Mouse (Mus musculus) neural tube, embryonic 11.5 days (tissue): ENCODE measurements at regions not wholly inside any gene's neighbourhood (a gene's known extent, or its start where the extent isn't known, plus 50 kb on each side); places are given as distances from the start of the nearest gene placed in this dataset.
A peak's percentile ranks its signal among the peaks of the same experiment; 100 is the strongest.

Source experiments
- ATAC-seq: fragments of 200-750 bp; cut with Nextera tagmentation; 2 replicates; pipeline ENCODE4 v1.8.0; 2017; ENCODE audit warnings: moderate number of reproducible peaks, mild to moderate bottlenecking, moderate TSS enrichment, moderate library complexity; ENCODE audit not compliant: insufficient read depth, low FRiP score, low TSS enrichment
- DNase-seq: peaks from one replicate; pipeline ENCODE4 v3.0.0-alpha.2; 2015; ENCODE audit warnings: low spot score
- H3K27ac ChIP-seq: fragments of 300-500 bp; sonication (generic); 2 replicates; pipeline ENCODE4 v1.5.1; 2014; ENCODE audit warnings: low read depth, mild to moderate bottlenecking, low read length
- H3K27me3 ChIP-seq: fragments of 300-500 bp; sonication (generic); 2 replicates; pipeline ENCODE4 v1.6.1; 2014; ENCODE audit warnings: mild to moderate bottlenecking, low read length, mixed read lengths; ENCODE audit not compliant: control insufficient read depth, insufficient read depth
- H3K36me3 ChIP-seq: fragments of 300-500 bp; sonication (generic); 2 replicates; pipeline ENCODE4 v1.6.1; 2014; ENCODE audit warnings: mild to moderate bottlenecking, low read length, moderate library complexity, mixed read lengths; ENCODE audit not compliant: control insufficient read depth, insufficient read depth
- H3K4me1 ChIP-seq: fragments of 300-500 bp; sonication (generic); 2 replicates; pipeline ENCODE4 v1.6.1; 2014; ENCODE audit warnings: low read length, mixed read lengths; ENCODE audit not compliant: control insufficient read depth, insufficient read depth
- H3K4me2 ChIP-seq: fragments of 300-500 bp; sonication (generic); 2 replicates; pipeline ENCODE4 v1.6.1; 2014; ENCODE audit warnings: low read depth, mild to moderate bottlenecking, moderate library complexity
- H3K4me3 ChIP-seq: fragments of 300-500 bp; sonication (generic); 2 replicates; pipeline ENCODE4 v1.5.1; 2014; ENCODE audit warnings: low read depth, low read length
- H3K9ac ChIP-seq: fragments of 300-500 bp; sonication (generic); 2 replicates; pipeline ENCODE4 v1.6.1; 2014; ENCODE audit warnings: mild to moderate bottlenecking, low read length
- H3K9me3 ChIP-seq: fragments of 300-500 bp; sonication (generic); 2 replicates; pipeline ENCODE4 v1.6.1; 2016; ENCODE audit warnings: low read length; ENCODE audit not compliant: control insufficient read depth
- WGBS: fragments of 180-500 bp; shearing (Covaris S2); extraction: QIAGEN DNeasy Blood & Tissue Kit; methylation state at CpG from one replicate; pipeline ENCODE4 v1.1.7; 2014; 5-methylcytosine and 5-hydroxymethylcytosine counted together

DNA sequence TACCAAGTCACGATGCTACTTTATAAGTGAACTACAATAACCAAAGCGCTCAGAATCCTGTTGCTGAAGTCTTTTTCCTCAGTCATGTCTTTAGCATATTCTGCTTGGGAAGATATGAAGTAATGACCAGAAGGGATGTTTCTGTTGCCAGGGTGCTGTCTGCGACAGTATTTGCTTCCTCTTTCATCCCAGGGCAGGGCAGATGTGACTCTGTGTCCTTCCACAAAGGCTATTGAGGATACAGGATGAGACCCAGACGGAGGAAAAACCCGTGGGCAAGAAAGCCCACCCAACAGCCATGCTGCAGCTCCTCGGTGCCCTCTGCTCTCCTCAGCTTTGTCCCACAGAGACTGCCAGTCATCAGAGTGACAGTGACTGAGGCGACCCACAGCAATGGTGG is 148.6 kb upstream of the Rpl34 start:
- Histone ChIP-seq H3K36me3 (no peaks in the 10 kb centered on the region), H3K4me1 (no peaks in the 10 kb centered on the region), H3K4me2 (no peak overlapping the region), H3K4me3 (no peak overlapping the region), H3K9ac (no peak overlapping the region), H3K27me3 (no peaks in the 10 kb centered on the region), H3K9me3 (no peaks in the 10 kb centered on the region), H3K27ac (no peak overlapping the region)
- 93% methylated on average over 7 of the region's 7 CpGs for WGBS
- ATAC-seq (no peak), DNase-seq (no peak)

DNA sequence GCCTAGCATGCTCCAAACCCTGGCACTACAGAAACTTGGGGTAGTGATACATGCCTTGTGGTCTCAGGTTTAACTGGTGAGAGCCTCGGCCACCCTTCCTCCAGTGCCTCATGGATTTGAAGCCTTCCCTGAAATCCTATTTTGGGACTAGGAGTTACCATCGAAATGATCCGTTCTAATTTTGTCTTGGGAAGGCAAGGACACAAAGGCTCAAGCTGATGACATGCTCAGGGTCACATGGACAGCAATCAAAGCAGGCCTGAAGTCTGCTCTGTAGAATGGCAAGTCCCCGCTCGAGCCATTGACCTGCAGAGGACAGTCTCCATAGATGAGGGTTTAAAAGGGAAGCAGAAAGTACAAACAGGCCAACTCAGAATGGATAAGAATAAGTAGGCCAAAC is 147.8 kb upstream of the Rpl34 start:
- no peaks in the 10 kb centered on the region for H3K9me3 ChIP-seq
- H3K4me3 ChIP-seq: no peak overlapping the region
- H3K27me3 ChIP-seq: no peaks in the 10 kb centered on the region
- H3K27ac ChIP-seq: no peak overlapping the region
- WGBS: 93% methylated on average over 5 of the region's 5 CpGs
- no peaks in the 10 kb centered on the region for H3K36me3 ChIP-seq
- no peak for DNase-seq
- ATAC-seq: no peak
- no peaks in the 10 kb centered on the region for H3K4me1 ChIP-seq
- no peak overlapping the region for H3K9ac ChIP-seq
- H3K4me2 ChIP-seq: no peak overlapping the region

DNA sequence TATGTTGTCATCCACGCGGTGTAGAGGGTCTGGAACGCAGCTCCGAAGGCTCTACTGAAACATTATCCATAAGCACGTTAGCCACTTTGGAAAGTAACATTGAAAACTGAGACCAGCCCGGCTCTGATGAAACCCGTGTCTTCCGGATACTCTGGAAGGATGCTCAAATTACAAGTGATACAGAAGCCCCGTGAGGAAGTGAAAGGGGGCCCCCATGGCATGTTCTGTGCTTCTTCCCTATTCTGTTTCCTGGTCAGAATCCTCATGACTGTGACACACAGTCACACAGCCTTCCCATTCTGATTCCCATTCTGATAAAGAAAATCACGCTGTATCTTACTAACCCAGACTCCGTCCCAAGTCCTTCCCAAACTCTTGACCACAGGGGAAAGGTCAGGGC is 143.5 kb upstream of the Rpl34 start:
- ATAC-seq (no peak), DNase-seq (no peak)
- Histone ChIP-seq H3K9me3 (no peaks in the 10 kb centered on the region), H3K4me2 (no peak overlapping the region), H3K4me3 (no peak overlapping the region), H3K27ac (no peak overlapping the region), H3K4me1 (no peaks in the 10 kb centered on the region), H3K27me3 (no peaks in the 10 kb centered on the region), H3K9ac (no peak overlapping the region), H3K36me3 (no peaks in the 10 kb centered on the region)
- 84% methylated on average over 11 of the region's 11 CpGs for WGBS

DNA sequence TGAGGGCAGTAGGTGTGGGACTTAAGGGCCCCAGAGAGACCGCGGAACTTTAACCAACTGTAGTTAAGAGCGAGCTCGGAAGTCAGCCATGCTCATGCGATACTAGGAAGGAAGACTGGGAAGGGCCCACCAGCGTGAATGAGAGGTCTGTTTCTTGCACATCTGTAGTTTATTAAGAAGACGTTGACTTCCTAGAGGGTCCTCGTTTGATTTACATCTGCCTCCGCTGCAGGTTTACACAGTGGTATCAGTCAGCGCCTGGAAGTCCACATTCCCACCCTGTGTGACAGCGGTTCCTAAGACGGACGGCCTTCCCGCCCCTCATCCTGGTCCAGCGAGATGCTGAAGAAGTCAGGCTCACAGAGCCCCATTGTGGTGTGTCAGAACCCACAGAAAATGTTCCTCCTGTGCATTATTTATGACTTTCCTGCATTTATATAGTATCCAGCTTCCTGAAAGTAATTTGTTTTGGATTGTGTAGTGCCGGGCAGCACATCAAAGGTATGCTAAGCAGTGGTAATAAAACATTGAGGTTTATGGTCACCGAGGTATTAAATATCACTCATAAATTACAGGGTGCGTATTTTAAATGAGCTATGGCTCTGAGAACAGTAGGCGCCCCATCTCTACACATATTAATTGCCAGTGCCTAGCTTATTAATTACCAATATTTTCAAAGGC is 136.9 kb upstream of the Rpl34 start:
- DNase-seq: peak; percentile 44

DNA sequence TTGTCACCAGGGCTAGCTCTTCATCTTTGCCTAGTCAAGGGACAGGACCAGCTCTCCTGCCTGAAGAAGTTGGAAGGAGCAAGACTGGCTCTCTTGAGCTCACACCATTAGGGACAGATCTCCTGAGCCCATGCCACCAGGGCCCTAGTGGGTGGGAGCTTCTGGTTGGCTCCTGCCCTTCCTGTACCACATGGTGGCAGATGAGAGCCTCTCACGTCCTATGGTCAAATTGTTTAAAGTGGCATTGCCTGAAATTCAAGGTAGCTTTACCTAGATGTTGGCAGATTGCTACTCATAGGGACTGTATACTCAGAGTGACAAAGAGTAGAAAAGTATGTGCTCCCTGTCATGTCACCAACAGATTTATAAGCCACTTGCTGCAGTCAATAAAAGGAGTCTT is 134.6 kb upstream of the Rpl34 start:
- Histone ChIP-seq H3K9ac (no peak overlapping the region), H3K27ac (no peak overlapping the region), H3K36me3 (no peaks in the 10 kb centered on the region), H3K9me3 (no peaks in the 10 kb centered on the region), H3K4me3 (no peak overlapping the region), H3K4me1 (no peaks in the 10 kb centered on the region; the same call in 1 of the 2 replicates), H3K27me3 (no peaks in the 10 kb centered on the region), H3K4me2 (no peak overlapping the region)
- DNase-seq (no peak), ATAC-seq (no peak)
- WGBS: 82% methylated on average over 1 of the region's 1 CpGs

More for the DNA sequence above, 136.9 kb upstream of the Rpl34 start:
- no peak overlapping the region for H3K9ac ChIP-seq
- H3K4me2 ChIP-seq: no peak overlapping the region
- H3K4me3 ChIP-seq: no peak overlapping the region
- 0 out of 2 replicates have a peak, but pooled peaks have one; percentile 45 for ATAC-seq
- no peaks in the 10 kb centered on the region for H3K36me3 ChIP-seq
- no peaks in the 10 kb centered on the region for H3K9me3 ChIP-seq
- H3K4me1 ChIP-seq: no peaks in the 10 kb centered on the region; the same call in 1 of the 2 replicates
- 40% methylated on average over 19 of the region's 19 CpGs for WGBS
- no peaks in the 10 kb centered on the region for H3K27me3 ChIP-seq
- no peak overlapping the region for H3K27ac ChIP-seq

DNA sequence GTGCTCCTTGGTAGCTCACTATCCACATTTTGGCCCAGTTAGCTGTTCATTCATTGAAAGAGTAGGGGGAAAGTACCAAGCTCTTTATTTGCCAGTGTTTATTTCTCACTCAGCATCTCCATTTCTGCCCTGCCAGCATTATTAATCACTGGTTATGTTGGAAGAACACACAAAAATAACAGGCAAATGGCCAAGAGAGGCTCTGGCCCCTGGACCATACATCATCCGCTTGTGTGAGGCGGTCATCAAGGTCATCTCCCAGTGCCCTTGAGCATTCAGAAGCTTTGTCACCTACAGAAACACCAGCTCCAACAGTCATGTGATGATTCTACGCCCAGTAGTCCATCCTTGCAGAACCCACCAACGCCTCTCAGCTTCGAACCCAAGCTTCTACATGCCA is 133.2 kb upstream of the Rpl34 start:
- WGBS: 96% methylated on average over 5 of the region's 5 CpGs
- Histone ChIP-seq H3K4me2 (no peak overlapping the region), H3K4me3 (no peak overlapping the region), H3K9ac (no peak overlapping the region), H3K27me3 (no peaks in the 10 kb centered on the region), H3K4me1 (no peaks in the 10 kb centered on the region; the same call in 1 of the 2 replicates), H3K27ac (no peak overlapping the region), H3K36me3 (no peaks in the 10 kb centered on the region), H3K9me3 (no peaks in the 10 kb centered on the region)
- ATAC-seq (no peak), DNase-seq (no peak)

DNA sequence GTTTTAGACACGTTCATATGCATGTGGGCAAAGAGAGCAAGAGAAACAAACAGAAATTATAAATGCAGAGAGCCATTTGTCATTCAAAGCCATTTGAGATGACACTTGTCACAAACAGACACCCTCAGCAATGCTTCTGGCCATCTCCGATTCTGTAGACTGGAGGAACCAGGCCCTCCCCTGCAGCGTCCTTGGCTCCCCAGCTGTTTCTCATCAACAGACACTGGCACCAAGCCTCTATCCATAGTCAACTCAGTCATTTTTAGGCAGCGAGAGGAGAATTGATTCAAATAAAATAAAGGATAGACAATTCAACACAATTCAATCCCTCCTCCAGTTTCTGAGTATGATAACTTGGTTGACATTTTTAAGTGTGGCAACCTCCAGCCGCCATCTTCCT is 130.1 kb upstream of the Rpl34 start:
- WGBS: 65% methylated on average over 5 of the region's 5 CpGs
- Histone ChIP-seq H3K4me3 (no peak overlapping the region), H3K9me3 (no peaks in the 10 kb centered on the region), H3K4me1 (no peaks in the 10 kb centered on the region), H3K4me2 (no peak overlapping the region), H3K36me3 (no peaks in the 10 kb centered on the region), H3K9ac (no peak overlapping the region), H3K27ac (no peak overlapping the region), H3K27me3 (no peaks in the 10 kb centered on the region)
- no peak for DNase-seq
- ATAC-seq: no peak

DNA sequence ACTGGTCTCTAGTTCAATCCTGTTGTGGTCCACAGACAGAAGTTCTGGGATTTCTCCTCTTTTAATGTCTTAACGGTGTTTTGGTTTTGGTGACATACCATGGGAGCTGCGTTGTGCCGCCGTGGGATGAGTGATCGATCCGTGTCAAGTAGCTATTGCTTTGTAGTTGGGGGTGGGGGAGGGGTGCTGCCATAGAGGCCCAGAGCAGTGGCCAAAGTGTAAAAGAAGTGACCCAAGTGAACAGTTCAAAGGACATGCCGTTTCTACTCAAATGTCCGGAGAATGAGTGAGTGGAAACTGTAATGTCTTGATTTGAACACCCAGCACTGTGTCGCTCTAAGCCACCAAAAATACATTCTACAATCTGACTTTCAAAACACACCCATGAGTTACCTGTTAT is 123.7 kb upstream of the Rpl34 start:
- Histone ChIP-seq H3K27ac (no peak overlapping the region), H3K36me3 (no peaks in the 10 kb centered on the region), H3K4me3 (no peak overlapping the region), H3K4me1 (no peaks in the 10 kb centered on the region), H3K4me2 (no peak overlapping the region), H3K9me3 (no peaks in the 10 kb centered on the region), H3K27me3 (no peaks in the 10 kb centered on the region), H3K9ac (no peak overlapping the region)
- ATAC-seq (no peak), DNase-seq (no peak)
- WGBS: 74% methylated on average over 9 of the region's 9 CpGs

DNA sequence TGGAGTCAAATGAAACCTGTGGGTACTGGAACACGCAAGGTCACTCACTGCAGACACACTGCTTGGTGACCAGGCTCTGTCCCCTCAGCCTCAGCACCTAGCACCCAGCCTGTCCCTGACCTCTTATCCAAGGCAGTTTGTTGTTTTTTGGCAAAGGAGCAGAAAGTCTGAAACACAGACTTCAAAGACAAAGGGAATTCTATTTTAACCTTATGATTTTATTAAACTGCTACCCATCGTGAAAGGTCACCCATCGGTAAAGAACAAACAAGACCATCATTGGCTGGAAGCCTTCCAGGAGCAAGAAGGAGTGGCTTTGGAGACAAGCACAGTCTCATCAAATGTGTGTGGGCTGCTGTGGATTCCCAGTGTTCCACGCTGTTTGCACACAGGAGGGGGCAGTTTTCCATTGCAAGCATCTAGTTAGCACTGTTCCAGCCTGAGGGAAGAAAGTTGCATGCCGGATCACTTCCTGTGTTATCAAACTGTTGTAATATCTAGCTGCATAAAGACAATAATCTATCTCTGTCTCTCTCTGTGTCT is 120.6 kb upstream of the Rpl34 start:
- no peak overlapping the region for H3K9ac ChIP-seq
- ATAC-seq: no peak
- H3K36me3 ChIP-seq: no peaks in the 10 kb centered on the region
- DNase-seq: no peak
- no peak overlapping the region for H3K27ac ChIP-seq
- no peaks in the 10 kb centered on the region for H3K4me1 ChIP-seq
- H3K4me3 ChIP-seq: no peak overlapping the region
- no peaks in the 10 kb centered on the region for H3K9me3 ChIP-seq
- no peak overlapping the region for H3K4me2 ChIP-seq
- no peaks in the 10 kb centered on the region for H3K27me3 ChIP-seq
- WGBS: 74% methylated on average over 5 of the region's 5 CpGs
